Mouse (Mus musculus): Measurements from ENCODE around the gene Ifna6. TPM values are rescaled to one million over a fixed set of nuclear protein-coding genes. Genes with fewer than 3 reads are reported as not detected.

Ifna6 gene
- polyA plus RNA-seq, 1 experiment: not detected

GRCm38 (mm10) chr4:88851026-88851763 is 24.0 kb downstream of the Ifna6 start:
- H3K4me3 ChIP-seq (replicated peaks; ENCODE audit: extremely low read depth, low read depth, low read length): no peak overlapping the region
- DNase-seq: no peak
- WGBS: 64% methylated on average over 4 of the region's 4 CpGs
- no peaks in the 10 kb centered on the region for H3K4me1 ChIP-seq (ENCODE audit: control insufficient read depth, insufficient read depth, low read length)
- TF ChIP-seq POLR2A (IDR thresholded peaks at IDR 0.05; ENCODE audit: borderline replicate concordance, extremely low read depth, low read depth, low read length): no peak
- TF ChIP-seq CTCF (IDR thresholded peaks at IDR 0.05; ENCODE audit: insufficient read depth, low read length): no peak

GRCm38 (mm10) chr4:88859214-88859613 is 32.0 kb downstream of the Ifna6 start:
- DNase-seq: no peak
- TF ChIP-seq CTCF (IDR thresholded peaks at IDR 0.05; ENCODE audit: insufficient read depth, low read length) (no peak), POLR2A (IDR thresholded peaks at IDR 0.05; ENCODE audit: borderline replicate concordance, extremely low read depth, low read depth, low read length) (no peak)
- Histone ChIP-seq H3K4me1 (ENCODE audit: control insufficient read depth, insufficient read depth, low read length) (no peaks in the 10 kb centered on the region), H3K4me3 (replicated peaks; ENCODE audit: extremely low read depth, low read depth, low read length) (no peak overlapping the region)

GRCm38 (mm10) chr4:88863309-88863708 is 36.1 kb downstream of the Ifna6 start:
- no peak overlapping the region for H3K4me3 ChIP-seq (replicated peaks; ENCODE audit: extremely low read depth, low read depth, low read length)
- 15% methylated on average over 7 of the region's 7 CpGs for WGBS
- no peaks in the 10 kb centered on the region; the same call in 1 of the 2 replicates for H3K4me1 ChIP-seq (ENCODE audit: control insufficient read depth, insufficient read depth, low read length)
- no peak for TF ChIP-seq CTCF (IDR thresholded peaks at IDR 0.05; ENCODE audit: insufficient read depth, low read length)
- no peak for TF ChIP-seq POLR2A (IDR thresholded peaks at IDR 0.05; ENCODE audit: borderline replicate concordance, extremely low read depth, low read depth, low read length)
- no peak for DNase-seq

GRCm38 (mm10) chr4:88864599-88864998 is 37.4 kb downstream of the Ifna6 start:
- TF ChIP-seq CTCF (IDR thresholded peaks at IDR 0.05; ENCODE audit: insufficient read depth, low read length) (no peak), POLR2A (IDR thresholded peaks at IDR 0.05; ENCODE audit: borderline replicate concordance, extremely low read depth, low read depth, low read length) (no peak)
- 54% methylated on average over 9 of the region's 9 CpGs for WGBS
- Histone ChIP-seq H3K4me3 (replicated peaks; ENCODE audit: extremely low read depth, low read depth, low read length) (no peak overlapping the region), H3K4me1 (ENCODE audit: control insufficient read depth, insufficient read depth, low read length) (no peaks in the 10 kb centered on the region; the same call in 1 of the 2 replicates)
- DNase-seq: no peak

- no peak for TF ChIP-seq CTCF (IDR thresholded peaks at IDR 0.05; ENCODE audit: insufficient read depth, low read length)
- TF ChIP-seq POLR2A (IDR thresholded peaks at IDR 0.05; ENCODE audit: borderline replicate concordance, extremely low read depth, low read depth, low read length): no peak
- 46% methylated on average over 6 of the region's 6 CpGs for WGBS
- DNase-seq: no peak
- Histone ChIP-seq H3K4me1 (ENCODE audit: control insufficient read depth, insufficient read depth, low read length) (no peaks in the 10 kb centered on the region; the same call in 1 of the 2 replicates), H3K4me3 (replicated peaks; ENCODE audit: extremely low read depth, low read depth, low read length) (no peak overlapping the region)
These were observed 37.9 kb downstream of the Ifna6 start for GRCm38 (mm10) chr4:88865011-88865569.

GRCm38 (mm10) chr4:88867366-88867925 is 40.2 kb downstream of the Ifna6 start:
- 2% methylated on average over 8 of the region's 8 CpGs for WGBS
- H3K4me1 ChIP-seq (ENCODE audit: control insufficient read depth, insufficient read depth, low read length): no peaks in the 10 kb centered on the region; the same call in 1 of the 2 replicates
- TF ChIP-seq POLR2A (IDR thresholded peaks at IDR 0.05; ENCODE audit: borderline replicate concordance, extremely low read depth, low read depth, low read length) (no peak), CTCF (IDR thresholded peaks at IDR 0.05; ENCODE audit: insufficient read depth, low read length) (peak; percentile 99)
- DNase-seq: peak; percentile 71
- peak overlapping the region; percentile 75 for H3K4me3 ChIP-seq (replicated peaks; ENCODE audit: extremely low read depth, low read depth, low read length)

- Histone ChIP-seq H3K4me3 (replicated peaks; ENCODE audit: extremely low read depth, low read depth, low read length) (peak overlapping the region; percentile 75), H3K4me1 (ENCODE audit: control insufficient read depth, insufficient read depth, low read length) (no peaks in the 10 kb centered on the region; the same call in 1 of the 2 replicates)
- peak; percentile 12 for DNase-seq
- WGBS: 5% methylated on average over 31 of the region's 31 CpGs
- no peak for TF ChIP-seq CTCF (IDR thresholded peaks at IDR 0.05; ENCODE audit: insufficient read depth, low read length)
- peak; percentile 17; the same call in 1 of the 2 replicates for TF ChIP-seq POLR2A (IDR thresholded peaks at IDR 0.05; ENCODE audit: borderline replicate concordance, extremely low read depth, low read depth, low read length)
These were observed 41.0 kb downstream of the Ifna6 start for GRCm38 (mm10) chr4:88867926-88868911.

GRCm38 (mm10) chr4:88872691-88873090 is 45.5 kb downstream of the Ifna6 start:
- no peak for TF ChIP-seq POLR2A (IDR thresholded peaks at IDR 0.05; ENCODE audit: borderline replicate concordance, extremely low read depth, low read depth, low read length)
- TF ChIP-seq CTCF (IDR thresholded peaks at IDR 0.05; ENCODE audit: insufficient read depth, low read length): peak; percentile 17; the same call in 1 of the 2 replicates
- WGBS: 0% methylated on average over 2 of the region's 2 CpGs
- Histone ChIP-seq H3K4me1 (ENCODE audit: control insufficient read depth, insufficient read depth, low read length) (no peaks in the 10 kb centered on the region), H3K4me3 (replicated peaks; ENCODE audit: extremely low read depth, low read depth, low read length) (no peak overlapping the region)
- DNase-seq: no peak
